Mouse (Mus musculus) T-helper 1 cell (primary cell): ENCODE results near the gene Espn.

Experiments used
- in situ Hi-C: fragments of 300-600 bp; cut with MboI, MseI; formaldehyde crosslinking; loops from one replicate; pipeline ENCODE4 v1.15.1; 2025; ENCODE audit warnings: high pct_unique_total_duplicates

Espn gene

GRCm38 (mm10) chr4:152178344-152178864, 26.2 kb upstream of the Espn start:
- in situ Hi-C loops: loop anchor here (5.0 kb wide), 1 partner anchor 34 kb away; no protein-coding TSS in a partner anchor

DNA sequence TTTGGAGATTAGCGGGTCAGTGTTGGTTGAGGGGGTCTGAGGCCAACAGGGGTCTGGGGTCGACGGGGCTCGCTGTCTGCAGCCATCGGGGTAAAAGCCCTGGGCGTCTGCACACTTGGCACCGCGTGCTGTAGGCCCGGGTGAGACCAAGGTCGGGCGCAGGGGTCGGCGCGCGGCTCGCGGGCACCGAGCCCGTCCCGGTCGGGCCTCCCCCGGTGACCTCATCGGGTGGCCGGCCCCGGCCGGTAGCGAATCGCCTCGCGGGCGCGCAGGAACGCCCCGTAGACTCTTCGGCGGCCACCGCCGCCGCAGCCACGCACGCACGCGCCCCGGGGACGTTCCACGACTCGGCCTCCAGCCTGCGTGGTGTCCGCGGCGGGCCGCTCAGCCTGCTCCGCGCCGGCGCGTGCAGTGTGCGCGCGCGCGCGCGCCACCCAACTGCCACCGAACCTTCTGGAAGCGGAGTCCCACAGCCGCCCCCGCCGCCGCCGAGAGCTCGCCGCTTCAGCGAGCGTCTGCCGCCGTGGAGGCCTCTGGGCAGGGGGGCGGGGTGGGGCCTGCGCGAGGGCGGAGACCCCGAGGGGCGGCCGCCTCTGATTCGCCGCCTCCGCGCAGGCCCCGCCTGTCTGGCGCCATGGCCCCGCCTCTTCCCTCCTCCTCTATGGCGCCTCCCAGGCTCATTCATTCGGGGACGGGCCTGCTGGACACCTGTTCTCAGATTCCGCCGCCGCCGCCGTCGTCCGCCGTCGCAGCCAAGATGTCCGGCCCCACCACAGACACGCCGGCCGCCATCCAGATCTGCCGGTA, 25.6 kb upstream of the Espn start, which contains the start of gene Acot7:
Gene Acot7 (plus strand): TSS at position 598 of the 807 bp plus-strand sequence.
- in situ Hi-C loops: loop anchor here (5.0 kb wide), 1 partner anchor 35 kb away; no protein-coding TSS in a partner anchor

GRCm38 (mm10) chr4:152177174-152177536, 25.0 kb upstream of the Espn start:
- in situ Hi-C loops: loop anchor here (5.0 kb wide), 1 partner anchor 35 kb away; no protein-coding TSS in a partner anchor

DNA sequence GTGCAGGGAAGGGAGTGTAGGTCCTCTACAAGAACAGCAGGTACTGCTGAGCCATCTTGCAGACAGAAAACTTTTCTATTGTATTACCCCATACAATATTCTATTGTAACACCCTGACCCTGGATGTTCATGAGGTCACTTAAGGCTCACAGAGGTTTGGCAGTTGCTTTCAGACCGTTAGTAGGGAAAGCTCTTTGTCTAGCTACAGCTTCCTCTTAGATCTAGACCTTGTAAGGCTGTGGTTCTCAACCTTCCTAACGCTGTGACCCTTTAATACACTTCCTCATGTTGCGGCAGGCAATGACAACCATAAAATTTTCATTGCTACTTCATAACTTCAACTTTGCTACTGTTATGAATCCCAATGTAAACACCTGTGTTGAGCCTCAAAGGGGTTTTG, 24.5 kb upstream of the Espn start:
- in situ Hi-C loops: loop anchor here (5.0 kb wide), 1 partner anchor 36 kb away; no protein-coding TSS in a partner anchor

DNA sequence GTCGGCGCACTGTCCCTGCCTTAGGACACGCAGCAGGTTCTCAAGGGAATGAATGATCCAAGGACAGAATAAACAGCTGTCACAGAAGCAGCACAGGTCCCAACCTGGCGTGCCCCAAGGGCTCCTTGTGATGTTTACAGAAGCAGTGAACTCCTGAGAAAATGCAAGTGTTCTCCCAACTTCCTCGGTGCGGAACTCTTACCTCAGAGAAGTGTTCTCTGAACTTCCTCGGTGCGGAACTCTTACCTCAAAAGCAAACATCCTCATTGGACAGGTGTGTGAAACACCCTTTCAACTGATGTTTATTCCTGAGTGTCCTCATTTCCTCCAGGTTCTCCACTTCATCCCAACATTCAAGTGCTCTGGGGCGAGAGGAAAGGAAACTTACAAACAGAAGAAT, 21.8 kb upstream of the Espn start:
- in situ Hi-C loops: loop anchor here (5.0 kb wide), 2 partner anchors 118 to 263 kb away; partner anchors contain the start of gene Hes3

GRCm38 (mm10) chr4:152173041-152173440, 20.9 kb upstream of the Espn start:
- in situ Hi-C loops: loop anchor here (5.0 kb wide), 2 partner anchors 119 to 264 kb away; partner anchors contain the start of gene Hes3

- in situ Hi-C loops: loop anchor here (5.0 kb wide), 2 partner anchors 121 to 266 kb away; partner anchors contain the start of gene Hes3
Measured at GRCm38 (mm10) chr4:152171543-152171942, 19.4 kb upstream of the Espn start.

DNA sequence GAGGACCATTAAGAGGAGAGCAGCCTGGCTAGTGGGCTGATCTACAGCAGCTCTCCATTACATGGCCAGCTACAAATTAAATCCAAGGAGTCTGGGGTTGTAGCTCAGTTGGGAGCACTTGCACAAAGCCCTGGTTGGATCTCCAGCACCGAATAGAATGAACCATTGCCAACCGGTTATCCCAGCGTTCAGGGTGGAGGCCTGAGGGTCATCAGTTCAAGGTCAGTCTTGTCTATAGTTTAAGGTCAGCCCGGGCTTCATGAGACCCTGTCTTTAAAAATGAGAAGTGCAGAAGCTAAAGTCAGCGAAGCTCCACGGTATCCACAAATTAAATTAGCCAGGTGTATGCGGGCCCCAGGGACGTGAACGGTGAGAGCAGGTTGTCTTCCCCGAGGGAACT, 18.1 kb upstream of the Espn start:
- in situ Hi-C loops: loop anchor here (5.0 kb wide), 2 partner anchors 122 to 267 kb away; partner anchors contain the start of gene Hes3

DNA sequence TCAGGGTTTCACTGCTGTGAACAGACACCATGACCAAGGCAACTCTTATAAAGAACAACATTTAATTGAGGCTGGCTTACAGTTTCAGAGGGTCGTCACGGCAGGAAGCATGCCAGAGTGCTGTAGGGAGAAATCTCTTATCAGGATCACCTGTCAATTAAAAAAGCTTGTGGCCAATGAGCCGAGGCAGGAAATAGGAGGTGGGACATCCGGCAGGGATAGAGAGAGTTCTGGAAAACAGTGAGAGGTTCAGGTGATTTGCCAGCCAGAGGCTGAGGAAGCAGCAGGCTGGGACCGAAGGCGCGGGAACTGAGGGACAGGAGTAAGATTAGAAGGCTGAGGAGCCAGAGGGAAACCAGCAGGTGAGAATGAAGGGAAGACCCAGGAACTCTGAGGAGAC, 16.9 kb upstream of the Espn start:
- in situ Hi-C loops: no loop called here

DNA sequence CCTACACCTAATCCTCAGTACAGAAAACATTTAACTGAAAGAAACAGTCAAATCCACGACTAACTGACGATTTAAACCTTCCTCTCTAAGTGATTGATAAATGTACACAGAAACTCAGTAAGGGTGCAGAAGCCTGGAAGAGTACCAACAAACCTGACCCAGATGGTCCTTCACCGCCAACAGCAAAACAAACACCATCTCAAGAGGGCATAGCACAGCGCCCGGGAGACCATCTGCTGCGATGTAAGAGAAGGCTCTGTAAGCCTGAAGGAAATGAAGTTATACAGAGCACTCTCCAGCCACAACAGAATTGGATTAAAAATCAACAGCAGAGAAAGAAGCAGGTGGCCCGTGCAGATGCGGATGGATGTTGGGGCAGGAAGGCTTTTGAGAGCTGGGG, 15.9 kb upstream of the Espn start:
- in situ Hi-C loops: no loop called here

- in situ Hi-C loops: no loop called here
Measured at GRCm38 (mm10) chr4:152165036-152165931, 13.1 kb upstream of the Espn start.

DNA sequence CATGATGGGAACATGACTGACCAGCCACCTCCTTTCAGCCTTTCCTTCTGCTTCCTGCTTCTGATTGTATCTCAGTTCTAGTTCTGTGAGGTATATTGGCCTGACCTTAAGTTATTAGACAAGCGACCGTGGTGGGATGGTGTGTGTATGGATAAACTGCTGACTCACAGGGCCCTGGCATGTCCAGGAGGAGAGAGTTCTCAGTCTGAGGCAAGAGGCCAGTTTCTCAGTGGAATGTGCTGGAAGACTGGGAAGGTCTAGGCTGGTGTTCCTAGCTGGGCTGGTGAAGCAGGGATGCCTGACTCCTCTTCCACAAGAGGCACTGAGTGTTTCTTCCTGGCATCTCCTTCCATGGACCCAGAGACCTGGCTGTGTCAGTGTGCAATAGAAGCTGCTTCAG, 10.6 kb upstream of the Espn start:
- in situ Hi-C loops: no loop called here

DNA sequence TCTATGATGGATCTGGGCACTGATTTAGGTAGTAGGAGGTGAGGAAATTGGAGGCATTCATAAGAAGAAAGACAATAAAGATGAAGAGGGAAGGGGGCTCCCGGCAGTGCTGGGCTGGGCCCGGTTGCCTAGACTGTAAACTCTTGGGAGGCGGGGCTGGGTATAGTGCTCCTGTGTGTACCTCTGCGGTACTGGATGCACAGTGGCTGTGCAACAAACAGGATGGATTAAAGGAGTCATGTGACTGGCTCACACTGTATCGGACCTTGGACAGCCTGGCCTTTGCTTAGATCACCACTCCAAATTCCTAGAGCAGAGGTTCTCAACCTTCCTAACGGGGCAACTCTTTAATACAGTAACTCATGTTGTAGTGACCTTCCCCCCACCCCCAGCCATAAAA, 9.4 kb upstream of the Espn start:
- in situ Hi-C loops: no loop called here

GRCm38 (mm10) chr4:152160748-152161147, 8.6 kb upstream of the Espn start:
- in situ Hi-C loops: no loop called here

- in situ Hi-C loops: no loop called here
Measured at GRCm38 (mm10) chr4:152159285-152159678, 7.1 kb upstream of the Espn start.

- in situ Hi-C loops: no loop called here
Measured at GRCm38 (mm10) chr4:152158585-152159284, 6.6 kb upstream of the Espn start, which contains the start of gene Hes2. Gene Hes2 (plus strand): TSS chr4:152158867.

GRCm38 (mm10) chr4:152157779-152158584, 5.8 kb upstream of the Espn start:
- in situ Hi-C loops: no loop called here

DNA sequence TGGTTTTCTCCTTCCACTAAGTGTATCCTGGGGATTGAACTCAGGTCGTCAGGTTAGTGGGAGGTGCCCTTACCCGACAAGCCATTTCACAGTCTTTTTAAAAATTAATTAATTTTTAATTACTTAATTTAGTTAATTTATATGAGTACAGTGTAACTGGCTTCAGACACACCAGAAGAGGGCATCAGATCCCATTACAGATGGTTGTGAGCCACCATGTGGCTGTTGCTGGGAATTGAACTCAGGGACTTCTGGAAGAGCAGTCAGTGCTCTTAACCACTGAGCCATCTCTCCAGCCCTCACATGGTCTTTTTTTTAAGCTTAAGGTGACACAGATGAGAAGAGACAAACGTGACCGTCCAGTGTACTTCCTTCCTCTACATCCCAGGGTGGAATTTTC, 2.8 kb upstream of the Espn start:
- in situ Hi-C loops: no loop called here

GRCm38 (mm10) chr4:152153771-152154177, 1.6 kb upstream of the Espn start:
- in situ Hi-C loops: no loop called here

GRCm38 (mm10) chr4:152151451-152151965, 663 bp downstream of the Espn start:
- in situ Hi-C loops: no loop called here
